Mouse (Mus musculus) bone marrow, adult 2 months (tissue): ENCODE measurements at regions not wholly inside any gene's neighbourhood (a gene's known extent, or its start where the extent isn't known, plus 50 kb on each side); places are given as distances from the start of the nearest gene placed in this dataset.

Experiments
- CTCF ChIP-seq: fragments of 200-500 bp; IDR thresholded peaks from 2 replicates; pipeline ENCODE4 v1.5.1; 2011; ENCODE audit warnings: low read length, control low read depth; ENCODE audit not compliant: control insufficient read depth, insufficient read depth
- POLR2A ChIP-seq: fragments of 200-500 bp; IDR thresholded peaks from 2 replicates; pipeline ENCODE4 v1.6.1; 2011; ENCODE audit warnings: low read depth, mild to moderate bottlenecking, control low read depth, low read length, borderline replicate concordance; ENCODE audit not compliant: control insufficient read depth

DNA sequence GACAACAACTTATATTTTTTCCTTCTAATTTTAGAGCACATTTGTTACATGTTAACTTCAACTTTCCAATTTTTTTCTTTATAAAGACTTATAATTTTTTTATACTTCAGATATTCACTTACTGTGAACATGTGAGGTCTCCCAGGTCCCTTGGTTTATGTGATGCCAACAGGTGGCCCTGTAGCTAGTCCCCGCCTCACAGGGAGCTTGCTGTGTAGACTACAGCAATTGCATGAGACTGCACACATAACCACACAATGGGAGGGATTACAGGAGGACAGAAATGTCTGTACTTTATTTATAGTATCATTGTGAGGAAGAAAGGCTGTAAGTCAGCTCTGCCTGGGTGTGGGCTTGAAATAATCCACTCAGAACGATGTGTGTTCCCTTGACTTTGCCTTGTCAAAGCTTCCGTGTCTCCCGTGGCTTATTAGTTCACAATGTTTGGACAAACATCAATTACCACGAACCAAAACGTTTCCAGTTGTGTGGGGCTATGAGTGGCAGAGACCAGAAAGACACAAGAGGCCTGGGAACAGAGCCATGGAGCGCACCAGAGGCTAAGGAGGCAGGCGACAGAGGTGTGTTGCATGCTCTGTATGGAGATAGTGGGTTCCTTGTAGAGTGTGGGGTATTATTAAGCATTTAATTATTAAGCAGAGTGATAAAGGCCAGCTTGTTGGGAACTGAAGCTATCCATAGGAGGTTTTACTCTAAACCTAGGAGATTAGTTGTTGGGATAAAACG is 136.6 kb upstream of the Gm5148 start:
- TF ChIP-seq CTCF (no peak), POLR2A (no peak)
